Mouse (Mus musculus) layer of hippocampus, adult 18-20 months (tissue): Measurements from ENCODE around the gene Aak1. TPM values are rescaled to one million over a fixed set of nuclear protein-coding genes. Genes with fewer than 3 reads are reported as not detected.
"Not testable (repeated sequence)": the region's sequence is repeated elsewhere in the genome, so short reads cannot be mapped to it uniquely, and the experiment has no call there.

Experiments used
- DNase-seq, 2 experiments: peaks; one replicate each; pipeline ENCODE4 v3.0.0; 2022; ENCODE audit warnings: low spot score in 2 of 2
- total RNA-seq, 2 experiments: library from RNA; stranded (reverse); gene quantifications; 2 replicates each; pipeline ENCODE4 v1.2.3; 2021

Aak1 gene
- total RNA-seq, 2 experiments from 2014 or later = 414 to 457 TPM

DNA sequence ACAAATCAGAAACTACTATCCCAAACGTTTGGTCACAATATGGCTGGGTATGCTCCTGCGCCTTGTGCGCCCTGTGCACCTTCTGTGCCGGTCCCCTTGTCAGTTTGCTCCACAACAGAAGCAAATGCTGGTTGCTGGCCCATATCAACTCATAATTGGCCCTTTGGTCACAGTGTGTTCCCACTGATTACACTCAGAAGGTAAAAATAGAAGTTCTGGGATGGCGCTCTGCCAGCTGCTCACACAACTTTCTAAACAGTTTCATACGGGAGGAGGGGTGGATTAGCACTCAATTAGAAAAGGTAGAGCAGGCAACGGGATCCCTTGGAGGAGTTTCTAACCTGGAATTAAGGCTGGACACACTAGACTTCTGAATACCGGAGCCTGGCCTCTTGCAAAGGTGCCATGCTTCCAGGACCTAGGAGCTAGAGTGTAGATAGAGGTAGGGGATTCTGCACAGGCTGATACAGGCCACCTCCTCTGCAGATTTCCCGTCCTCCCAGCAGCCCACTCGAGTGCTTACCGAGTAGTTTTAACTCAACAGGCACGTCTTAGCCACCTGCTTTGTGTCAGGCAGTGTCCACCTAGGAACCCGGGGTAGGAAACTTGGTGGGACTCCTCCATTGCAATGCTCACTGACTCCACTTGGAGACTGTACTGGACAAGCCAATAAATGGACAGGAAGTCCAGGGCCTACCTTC is 16.4 kb upstream of the Aak1 start:
- peak in 1 of 2 experiments; percentile 46 for DNase-seq

DNA sequence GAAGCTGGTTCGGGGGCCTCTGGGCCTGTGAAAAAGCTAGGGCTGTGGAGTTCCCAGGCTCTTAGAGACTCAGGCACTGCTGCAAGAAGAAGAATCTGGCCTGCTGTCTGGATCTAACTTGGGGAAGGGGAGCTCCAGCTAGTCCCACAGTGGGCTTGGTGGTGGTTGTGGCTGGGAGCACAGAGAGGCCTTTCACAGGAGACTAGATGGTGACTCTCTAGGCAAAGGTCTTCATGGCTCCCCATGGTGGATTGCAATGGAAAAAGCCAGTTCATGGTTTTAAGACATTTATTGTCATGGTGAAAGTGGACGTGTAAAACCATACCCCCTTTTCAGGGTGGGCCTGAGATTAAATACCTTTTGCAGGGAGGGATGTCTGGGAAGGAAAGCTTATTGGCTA is 10.2 kb upstream of the Aak1 start:
- no peak for DNase-seq

DNA sequence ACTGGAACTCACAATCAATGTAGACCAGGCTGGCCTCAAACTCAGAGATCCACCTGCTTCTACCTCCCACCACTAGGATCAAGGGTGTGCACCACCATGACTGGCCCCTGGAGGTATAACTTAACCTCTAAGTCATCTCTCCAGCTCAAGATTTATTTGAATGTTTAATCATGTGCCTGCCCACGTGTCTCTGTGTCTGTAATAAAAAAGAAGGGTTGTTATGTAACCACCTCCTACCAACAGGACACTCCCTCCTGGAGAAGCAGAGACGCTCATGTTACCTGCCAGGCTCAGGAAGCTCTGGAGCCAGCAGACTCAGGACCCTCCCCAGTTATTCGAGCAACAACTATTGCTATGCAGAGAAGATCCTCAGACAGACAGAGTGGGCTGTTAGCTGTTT is 7.4 kb upstream of the Aak1 start:
- DNase-seq = no peak

DNA sequence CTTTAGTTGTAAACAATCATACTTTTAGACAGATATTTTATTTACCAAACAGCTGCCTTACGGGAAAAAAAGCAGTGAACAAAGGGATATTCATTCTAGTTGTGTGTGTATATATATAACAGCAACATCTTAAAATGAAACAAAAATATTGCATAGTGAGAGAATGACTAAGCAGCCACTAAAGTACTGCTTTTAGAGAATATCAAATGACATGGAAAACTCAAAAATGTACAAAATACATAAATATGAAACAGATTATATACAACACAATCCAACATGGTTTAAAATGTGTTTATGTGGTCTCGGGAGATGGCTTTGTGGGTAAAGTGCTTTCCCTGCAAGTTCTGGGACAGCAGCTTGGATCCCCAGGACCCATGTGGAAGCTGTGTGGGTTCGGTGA is 5.7 kb upstream of the Aak1 start:
- no peak for DNase-seq

DNA sequence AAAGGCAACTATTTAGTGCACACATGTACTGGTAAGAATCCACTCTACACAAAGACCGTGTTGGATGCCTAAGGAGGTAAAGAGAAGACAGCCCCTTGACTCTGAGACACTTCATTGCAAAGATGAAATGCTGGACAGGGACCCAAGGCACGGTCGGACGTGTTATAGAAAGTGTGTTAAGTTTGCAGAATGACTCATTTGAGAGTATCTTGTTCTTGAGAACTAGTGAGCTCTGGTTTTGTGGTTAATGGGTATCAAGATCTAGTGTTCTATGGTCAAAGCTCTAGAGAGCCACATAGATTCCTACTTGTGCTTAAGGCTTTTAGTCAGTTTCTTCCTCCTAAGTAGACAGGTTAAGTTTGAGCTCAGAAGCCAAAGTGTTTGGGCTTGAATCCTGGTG is 2.9 kb upstream of the Aak1 start:
- no peak for DNase-seq

DNA sequence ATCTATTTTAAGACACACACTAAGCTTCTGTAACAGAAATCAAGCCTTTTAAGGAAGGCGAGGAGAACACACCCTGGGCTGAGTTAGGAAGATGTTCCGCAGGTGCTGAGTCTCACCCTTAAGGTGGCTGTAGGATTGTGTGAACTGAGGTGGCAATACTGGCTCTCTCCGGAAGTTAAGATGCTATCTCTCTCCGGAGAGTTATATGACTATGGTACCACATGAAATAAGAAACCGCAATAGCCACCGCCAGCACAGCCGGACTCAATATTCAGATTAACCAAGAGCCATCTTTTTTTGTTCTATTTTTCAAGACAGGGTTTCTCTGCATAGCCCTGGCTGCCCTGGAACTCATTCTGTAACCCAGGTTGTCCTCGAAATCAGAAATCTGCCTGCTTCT is 1.5 kb upstream of the Aak1 start:
- DNase-seq = no peak

DNA sequence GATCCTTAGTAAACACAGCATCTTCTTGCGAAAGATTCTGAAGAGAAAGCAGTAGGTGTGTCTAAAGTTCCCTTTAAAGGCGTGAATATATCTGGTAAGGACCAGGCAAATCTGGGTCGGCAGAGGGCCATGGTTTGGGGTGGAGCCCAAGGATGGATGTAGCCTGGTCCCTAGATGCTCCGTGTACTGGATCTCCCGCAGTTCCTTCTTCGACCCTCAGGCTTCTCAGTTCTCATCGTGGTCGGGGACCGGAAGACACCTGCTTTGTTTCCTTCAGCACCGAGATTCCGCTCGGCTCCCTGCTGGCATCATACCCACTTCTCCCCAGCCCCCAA is 770 bp upstream of the Aak1 start:
- DNase-seq = no peak

DNA sequence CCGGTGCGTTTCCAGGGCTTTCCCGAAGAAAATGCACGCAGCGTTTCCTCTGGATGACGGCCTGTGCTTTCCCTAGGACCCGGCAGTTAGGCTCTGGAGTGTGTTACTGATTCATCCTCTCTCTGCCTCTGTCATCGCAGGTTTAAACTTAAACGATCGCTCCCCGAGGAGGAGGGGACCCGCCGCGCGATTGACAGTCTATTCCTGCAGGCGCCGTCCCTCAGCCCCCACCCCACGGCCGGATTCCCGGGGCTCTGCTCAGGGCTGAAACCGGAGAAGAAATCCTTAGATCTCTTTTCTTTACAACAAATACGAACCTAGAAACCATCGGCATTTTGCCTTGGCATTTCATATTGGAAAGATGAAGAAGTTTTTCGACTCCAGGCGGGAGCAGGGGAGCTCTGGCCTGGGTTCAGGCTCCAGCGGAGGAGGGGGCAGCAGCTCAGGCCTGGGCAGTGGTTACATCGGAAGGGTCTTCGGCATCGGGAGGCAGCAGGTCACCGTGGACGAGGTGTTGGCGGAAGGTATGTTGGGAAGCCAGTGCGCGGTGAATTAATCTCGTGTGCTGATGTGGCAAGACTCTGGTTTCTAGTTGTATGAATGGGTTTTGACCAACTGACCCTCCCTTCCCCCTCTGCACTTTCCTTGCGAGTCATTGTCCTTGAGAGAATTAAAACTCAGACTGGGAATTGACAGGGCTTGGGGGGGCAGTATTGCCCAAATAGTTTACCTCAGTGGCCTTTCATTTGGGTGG is 552 bp downstream of the Aak1 start:
- DNase-seq = peak in 1 of 2 experiments; percentile 72

DNA sequence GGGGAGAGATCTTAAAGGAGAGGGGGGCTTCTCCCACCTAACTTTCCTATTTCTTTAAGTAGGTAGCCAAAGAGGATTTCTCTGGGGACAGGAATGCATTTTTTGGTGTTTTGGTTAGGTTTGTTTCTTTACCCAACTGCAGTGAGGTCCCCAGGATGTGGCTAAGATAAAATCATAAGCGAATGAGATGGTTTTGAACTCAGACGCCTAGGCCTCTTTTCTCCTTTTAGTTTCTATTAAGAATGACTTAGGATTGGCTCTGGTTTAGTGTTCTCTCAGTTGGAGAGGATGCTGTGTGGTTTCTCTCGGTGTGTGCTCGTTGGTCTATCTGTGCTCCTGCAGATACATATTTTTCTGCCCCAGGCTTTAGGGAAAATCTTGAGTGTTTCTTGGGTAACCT is 1.3 kb downstream of the Aak1 start:
- no peak for DNase-seq

DNA sequence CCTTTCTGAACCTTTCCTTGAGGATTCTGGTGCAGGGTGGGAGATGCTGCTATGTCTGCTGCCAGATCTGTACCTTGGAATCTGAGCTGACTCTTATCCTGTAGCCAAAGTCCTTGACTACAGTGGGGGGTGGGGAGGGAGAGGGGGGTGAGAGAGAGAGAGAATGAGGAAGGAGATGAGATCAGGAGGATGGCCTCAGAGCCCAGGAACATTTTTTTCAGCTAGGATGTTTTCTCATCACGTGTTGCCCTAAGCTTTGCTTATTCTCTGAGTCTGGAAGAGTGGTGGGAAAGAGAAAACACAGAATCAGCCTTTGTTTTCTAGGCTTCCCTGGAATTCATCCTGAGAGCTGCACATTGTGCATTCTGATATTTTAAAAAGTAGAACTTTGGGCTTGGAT is 2.2 kb downstream of the Aak1 start:
- DNase-seq = no peak

DNA sequence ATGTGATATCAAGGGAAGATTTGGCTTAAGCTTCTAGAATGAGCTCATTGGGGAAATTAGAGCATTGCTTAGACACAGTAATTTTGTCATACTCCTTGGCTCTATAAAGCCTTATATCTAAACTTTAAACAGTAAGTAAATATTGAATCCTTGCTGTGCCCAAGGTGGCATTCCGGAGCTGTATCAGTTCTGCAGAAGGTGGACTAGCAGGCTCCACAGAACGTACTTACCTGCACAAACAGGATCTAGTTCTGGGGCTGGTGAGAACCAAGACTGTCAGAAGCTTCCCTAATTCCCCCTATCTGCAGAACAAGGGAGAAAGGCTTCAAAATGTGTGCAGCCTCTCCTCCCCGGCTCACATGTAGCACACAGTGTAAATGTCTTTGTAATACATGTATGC is 4.6 kb downstream of the Aak1 start:
- DNase-seq = no peak

DNA sequence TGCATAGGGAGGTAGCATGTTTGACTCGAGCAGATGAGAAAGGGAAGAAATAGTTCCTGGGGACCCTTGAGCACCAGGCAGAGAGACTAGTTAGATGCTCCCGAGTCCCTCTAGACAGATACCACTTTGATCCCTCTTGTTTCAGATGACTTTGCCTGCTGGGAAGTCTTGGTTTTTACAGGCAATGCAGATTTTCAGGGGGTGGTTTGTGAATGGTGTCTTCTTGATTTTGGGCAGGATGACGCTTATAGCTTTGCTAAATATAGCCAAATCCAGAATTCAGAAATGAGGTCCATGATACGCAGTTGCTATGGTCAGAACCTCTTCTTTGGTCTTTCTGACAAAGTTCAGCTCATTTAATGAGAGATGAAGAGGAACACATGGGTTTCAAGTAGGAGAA is 5.6 kb downstream of the Aak1 start:
- DNase-seq = no peak

DNA sequence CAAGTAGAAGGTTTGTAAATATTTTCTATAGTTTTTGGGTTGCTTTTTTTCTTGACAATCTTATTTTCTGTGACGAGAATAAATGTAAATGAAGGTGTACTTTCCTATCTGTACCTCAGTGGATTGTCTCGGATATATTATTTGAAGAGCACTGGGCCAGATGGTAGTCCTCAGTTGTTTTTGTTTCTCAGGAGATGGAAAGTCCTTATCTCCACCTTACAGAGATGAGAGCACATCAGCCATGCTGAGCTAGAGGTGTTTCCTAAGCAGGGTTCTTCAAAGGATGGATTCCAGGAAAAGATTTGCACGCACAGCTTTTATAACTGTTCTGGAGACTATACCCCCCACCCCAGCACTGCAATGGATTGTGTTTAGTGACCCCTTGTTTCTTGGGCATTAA is 9.3 kb downstream of the Aak1 start:
- no peak for DNase-seq

DNA sequence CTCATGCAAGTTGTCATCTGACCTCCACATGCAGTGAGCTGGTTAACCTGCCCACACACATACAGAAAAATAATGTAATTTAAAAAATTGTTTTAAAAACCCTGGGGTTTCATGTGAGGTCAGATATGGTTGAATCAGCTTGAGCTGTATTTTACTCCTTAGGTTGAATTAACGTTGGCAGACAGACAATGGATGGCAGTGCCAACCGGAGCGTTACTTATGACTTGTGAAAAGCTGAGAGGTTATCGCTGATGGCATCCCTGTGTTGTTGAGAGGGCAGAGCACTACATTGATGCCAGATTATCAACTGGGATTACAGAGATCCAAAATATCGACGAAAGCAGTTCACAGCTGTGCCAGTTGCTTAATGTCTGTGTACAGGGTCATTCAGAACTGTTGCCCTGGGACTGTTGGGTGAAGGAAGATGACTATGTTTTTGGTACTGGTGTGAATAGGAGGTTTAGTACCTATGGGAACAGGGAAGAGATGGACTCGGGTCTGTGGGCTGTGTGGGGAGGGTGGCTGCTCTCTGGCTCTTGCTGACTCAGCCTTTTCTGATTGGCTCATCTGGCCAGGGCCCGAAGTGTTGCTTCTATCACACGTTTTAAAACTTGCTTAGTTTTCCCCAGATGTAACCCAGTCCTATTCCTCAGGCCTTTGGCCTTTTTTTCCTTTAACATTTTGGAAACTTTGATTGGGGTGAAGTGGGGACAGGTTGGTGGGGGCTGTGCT is 11.6 kb downstream of the Aak1 start:
- DNase-seq = no peak

DNA sequence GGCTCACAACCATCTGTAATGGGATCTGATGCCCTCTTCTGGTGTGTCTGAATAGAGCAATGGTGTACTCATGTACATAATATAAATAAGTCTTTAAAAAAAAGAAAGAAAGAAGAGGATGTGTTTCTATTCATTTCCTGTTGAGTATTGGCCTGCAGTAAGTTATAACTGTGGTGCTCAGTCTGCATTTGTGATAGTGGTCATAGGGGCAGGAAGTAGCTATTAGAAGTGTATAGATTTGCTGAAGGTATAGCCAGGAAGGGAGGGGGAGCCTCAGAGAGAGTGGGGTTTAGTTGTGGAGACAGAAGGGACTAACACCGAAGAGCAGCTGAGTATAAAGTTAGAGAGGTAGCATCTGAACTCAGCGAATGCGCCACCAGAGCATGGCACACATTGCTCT is 15.0 kb downstream of the Aak1 start:
- no peak for DNase-seq

DNA sequence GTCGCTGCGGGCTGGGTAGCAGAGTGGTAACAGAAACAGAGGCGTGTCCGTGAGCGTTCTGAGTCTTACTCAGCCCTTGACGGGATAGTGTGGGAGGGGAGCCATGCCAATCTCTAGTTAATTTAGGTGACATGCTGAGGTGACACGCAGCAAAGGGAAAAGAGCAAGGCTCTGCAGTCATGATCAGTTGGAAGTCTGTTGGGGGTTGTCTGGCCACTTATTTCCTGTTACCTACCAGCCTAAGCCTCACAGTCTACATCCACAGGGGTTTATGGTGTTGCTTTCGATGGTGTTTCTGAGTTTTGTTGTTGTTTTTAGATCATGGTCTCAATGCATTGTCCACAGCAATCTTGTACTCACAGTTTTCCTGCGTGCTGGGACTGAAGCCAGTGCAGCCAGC is 21.0 kb downstream of the Aak1 start:
- no peak for DNase-seq

DNA sequence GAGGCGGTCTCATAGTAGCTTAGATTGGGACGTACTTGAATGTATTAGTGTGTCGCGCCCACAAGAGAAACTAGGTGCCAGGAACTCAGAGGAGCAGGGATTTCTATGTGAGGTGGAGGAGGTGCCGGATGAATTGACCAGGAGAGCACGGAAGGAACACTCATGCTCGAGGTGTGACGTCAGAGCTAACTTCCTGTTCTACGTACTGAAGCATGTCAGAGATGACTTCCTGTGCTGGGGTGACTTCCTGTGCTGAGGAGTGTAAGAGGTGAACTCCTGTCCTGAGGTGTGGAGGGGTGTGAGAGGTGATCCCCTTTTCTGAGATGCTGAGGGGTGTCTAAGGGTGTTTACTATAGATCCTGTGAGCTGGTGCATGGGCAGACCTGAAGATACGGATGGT is 22.5 kb downstream of the Aak1 start:
- no peak for DNase-seq

DNA sequence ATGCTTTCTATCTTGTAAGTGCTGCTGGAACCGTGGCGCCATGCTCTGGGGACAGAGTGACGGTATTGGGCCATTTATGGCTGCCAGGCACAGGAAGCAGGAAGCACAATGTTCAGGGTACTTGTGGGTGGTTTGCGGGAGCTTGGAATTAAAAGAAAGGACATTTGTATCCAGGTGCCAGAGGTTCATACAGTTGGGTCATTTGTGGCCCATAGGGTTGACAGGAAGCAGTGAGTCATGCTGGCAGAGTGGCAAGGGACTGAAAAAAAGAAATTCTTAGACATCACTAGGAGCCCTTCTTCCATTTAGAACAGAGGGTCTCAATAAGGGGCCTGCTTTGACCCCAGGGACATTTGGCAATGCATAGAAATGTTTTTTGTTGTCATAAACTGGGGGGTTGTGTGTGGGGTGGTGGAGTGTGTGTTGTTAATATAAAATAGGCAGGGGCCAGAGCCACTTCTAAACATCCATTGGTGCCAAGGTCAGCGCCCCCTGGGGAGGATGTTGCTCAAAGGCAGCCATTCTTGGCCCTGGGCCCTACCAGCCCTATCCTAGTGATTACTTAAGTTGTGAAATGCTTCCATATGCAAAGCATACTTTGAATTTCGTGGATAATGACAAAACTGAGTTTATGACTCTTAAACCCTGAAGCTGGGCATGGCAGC is 25.5 kb downstream of the Aak1 start:
- no peak for DNase-seq

DNA sequence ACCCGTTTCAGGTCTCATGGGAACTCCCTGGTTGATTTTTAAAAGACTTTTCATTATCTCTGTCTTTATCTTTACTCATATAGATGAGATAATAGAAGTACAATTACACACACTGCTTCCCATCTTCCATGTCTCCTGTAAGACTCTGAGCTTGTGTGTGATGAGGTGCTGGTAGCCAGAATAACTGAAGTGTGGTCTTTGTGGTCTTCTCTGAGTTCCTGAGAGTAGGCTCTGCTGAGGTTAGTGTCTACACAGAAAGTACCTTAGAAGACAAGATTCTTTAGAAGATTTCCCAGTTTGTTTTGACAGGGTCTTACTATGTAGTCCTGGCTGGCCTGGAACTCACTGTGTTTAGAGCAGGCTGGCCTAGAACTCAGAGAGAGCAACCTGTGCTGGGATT is 27.1 kb downstream of the Aak1 start:
- no peak for DNase-seq

DNA sequence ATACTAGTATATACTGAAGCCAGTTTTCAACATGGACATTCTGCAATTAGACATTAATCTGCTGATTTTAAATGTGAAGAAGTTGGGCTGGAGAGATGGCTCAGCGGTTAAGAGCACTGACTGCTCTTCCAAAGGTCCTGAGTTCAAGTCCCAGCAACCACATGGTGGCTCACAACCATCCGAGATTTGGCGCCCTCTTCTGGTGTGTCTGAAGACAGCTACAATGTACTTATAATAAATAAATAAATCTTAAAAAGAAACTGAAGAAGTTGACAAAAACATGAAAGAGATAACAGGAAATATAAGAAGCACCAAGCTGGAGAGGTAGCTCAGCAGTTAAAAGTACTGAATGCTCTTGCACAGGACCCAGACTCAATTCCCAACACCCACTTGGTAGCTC is 29.3 kb downstream of the Aak1 start:
- DNase-seq = not testable (repeated sequence)

DNA sequence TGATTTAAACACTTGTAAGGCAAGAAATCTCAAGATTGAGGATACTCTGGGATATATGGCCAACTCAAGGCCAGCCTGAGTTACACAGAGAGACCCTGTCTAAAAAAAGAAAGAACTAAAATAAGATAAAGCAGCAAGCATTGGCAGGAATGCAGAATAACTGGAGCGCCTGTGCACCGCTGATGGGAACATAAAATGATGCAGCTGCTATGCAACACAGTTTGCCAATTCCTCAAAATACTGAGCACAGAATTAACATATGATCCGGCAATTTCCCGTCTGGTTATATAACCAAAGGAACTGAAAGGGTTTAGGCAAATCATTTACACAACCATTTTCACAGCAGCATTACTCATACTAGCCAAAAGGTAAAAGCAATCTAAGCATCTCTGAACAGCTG is 30.0 kb downstream of the Aak1 start:
- DNase-seq = peak; percentile 64 to 89

DNA sequence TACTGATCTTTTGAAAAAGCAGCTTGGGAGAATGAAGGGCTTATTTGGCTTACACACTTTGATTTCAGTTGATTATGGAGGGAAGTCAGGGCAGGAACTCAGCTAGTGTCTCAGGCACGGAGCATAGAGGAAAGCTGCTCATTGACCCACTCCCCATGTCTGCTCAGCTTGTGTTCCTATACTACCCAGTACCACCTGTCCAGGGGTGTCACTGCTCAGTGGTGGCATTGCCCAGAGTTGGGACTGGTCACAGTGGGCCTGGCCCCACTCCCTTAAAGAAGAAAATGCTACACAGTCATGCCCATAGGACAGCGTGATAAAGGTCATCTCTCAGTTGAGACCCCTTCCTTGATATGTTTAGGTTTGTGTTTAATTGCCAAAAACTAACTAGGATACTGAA is 34.9 kb downstream of the Aak1 start:
- no peak for DNase-seq
